Mouse (Mus musculus) heart, embryonic 11.5 days (tissue): ENCODE measurements around the gene Gigyf1. TPM values are rescaled to one million over a fixed set of nuclear protein-coding genes. Genes with fewer than 3 reads are reported as not detected.

Experiments used
- ATAC-seq: fragments of 200-750 bp; cut with Nextera tagmentation; replicated peaks from 2 replicates; pipeline ENCODE4 v1.8.0; 2017; ENCODE audit warnings: moderate library complexity; ENCODE audit not compliant: insufficient number of reproducible peaks, low FRiP score, low TSS enrichment
- H3K27ac ChIP-seq: fragments of 300-500 bp; sonication (generic); 2 replicates; pipeline ENCODE4 v1.5.1; 2014; ENCODE audit warnings: mild to moderate bottlenecking, low read depth, low read length
- H3K27me3 ChIP-seq: fragments of 300-500 bp; sonication (generic); 2 replicates; pipeline ENCODE4 v1.6.1; 2014; ENCODE audit warnings: mild to moderate bottlenecking, low read length, mixed read lengths; ENCODE audit not compliant: control insufficient read depth, insufficient read depth
- H3K36me3 ChIP-seq: fragments of 300-500 bp; sonication (generic); 2 replicates; pipeline ENCODE4 v1.6.1; 2014; ENCODE audit warnings: mild to moderate bottlenecking, low read length, moderate library complexity, mixed read lengths; ENCODE audit not compliant: control insufficient read depth, insufficient read depth
- H3K4me1 ChIP-seq: fragments of 300-500 bp; sonication (generic); 2 replicates; pipeline ENCODE4 v1.6.1; 2014; ENCODE audit warnings: low read length; ENCODE audit not compliant: control insufficient read depth, insufficient read depth
- H3K4me2 ChIP-seq: fragments of 300-500 bp; sonication (generic); 2 replicates; pipeline ENCODE4 v1.6.1; 2014; ENCODE audit warnings: mild to moderate bottlenecking, moderate library complexity
- H3K4me3 ChIP-seq: fragments of 300-500 bp; sonication (generic); 2 replicates; pipeline ENCODE4 v1.5.1; 2014; ENCODE audit warnings: low read depth, low read length
- H3K9ac ChIP-seq: fragments of 300-500 bp; sonication (generic); 2 replicates; pipeline ENCODE4 v1.6.1; 2014; ENCODE audit warnings: mild to moderate bottlenecking, low read depth, low read length, moderate library complexity
- H3K9me3 ChIP-seq: fragments of 300-500 bp; sonication (generic); replicated peaks from 2 replicates; pipeline ENCODE4 v1.6.1; 2016; ENCODE audit warnings: low read length; ENCODE audit not compliant: control insufficient read depth
- WGBS: fragments of 180-500 bp; shearing (Covaris S2); extraction: QIAGEN DNeasy Blood & Tissue Kit; methylation state at CpG from one replicate; pipeline ENCODE4 v1.1.7; 2014; ENCODE audit not compliant: insufficient replicate concordance; 5-methylcytosine and 5-hydroxymethylcytosine counted together
- polyA plus RNA-seq: library from polyadenylated mRNA; unstranded; fragments of >200 nt; fragmentation: Nextera tagmentation; extraction: Ambion mirVana; gene quantifications from 2 replicates; pipeline ENCODE4 v1.2.1, GENCODE M21; 2014

Gigyf1 gene
- polyA plus RNA-seq = 6.8 and 9.5 TPM in 2 replicates

GRCm38 (mm10) chr5:137518436-137518835 is at the start of gene Gigyf1:
Gigyf1 (plus strand) TSS chr5:137518548.
- H3K27ac ChIP-seq = no peak within 1 kb of the TSS
- H3K36me3 ChIP-seq = peaks cover 43% of the 10 kb centered on the region
- WGBS = 74% methylated on average over 5 of the region's 5 CpGs
- no peak within 1 kb of the TSS for H3K4me3 ChIP-seq
- H3K9me3 ChIP-seq = no peaks in the 10 kb centered on the region
- peaks cover 5% of the 10 kb centered on the region; the same call in 1 of the 2 replicates for H3K4me1 ChIP-seq
- 0 out of 2 replicates have a peak, but pooled peaks have one; percentile 7 for ATAC-seq
- no peak within 1 kb of the TSS for H3K9ac ChIP-seq
- H3K27me3 ChIP-seq = no peaks in the 10 kb centered on the region
- H3K4me2 ChIP-seq = no peak within 1 kb of the TSS

- Histone ChIP-seq H3K4me2 (no peak overlapping the region), H3K9me3 (no peaks in the 10 kb centered on the region), H3K9ac (no peak overlapping the region), H3K27ac (no peak overlapping the region), H3K4me3 (no peak overlapping the region), H3K27me3 (no peaks in the 10 kb centered on the region), H3K4me1 (no peaks in the 10 kb centered on the region), H3K36me3 (no peaks in the 10 kb centered on the region)
- no peak; the same call in 1 of the 2 replicates for ATAC-seq
- WGBS = 52% methylated on average over 5 of the region's 5 CpGs
Observed at GRCm38 (mm10) chr5:137472252-137472904, 46.0 kb upstream of the Gigyf1 start.

- H3K27ac ChIP-seq = no peak overlapping the region
- WGBS = 40% methylated on average over 2 of the region's 2 CpGs
- H3K9me3 ChIP-seq = no peaks in the 10 kb centered on the region
- H3K4me1 ChIP-seq = no peaks in the 10 kb centered on the region
- H3K4me3 ChIP-seq = no peak overlapping the region
- no peak overlapping the region for H3K9ac ChIP-seq
- no peaks in the 10 kb centered on the region for H3K36me3 ChIP-seq
- ATAC-seq = no peak
- H3K4me2 ChIP-seq = no peak overlapping the region
- H3K27me3 ChIP-seq = no peaks in the 10 kb centered on the region
Observed at GRCm38 (mm10) chr5:137474351-137474750, 44.0 kb upstream of the Gigyf1 start.

GRCm38 (mm10) chr5:137476964-137477363 is 41.4 kb upstream of the Gigyf1 start, which contains the start of gene Zan:
Zan (minus strand) TSS chr5:137477064.
- no peaks in the 10 kb centered on the region for H3K4me1 ChIP-seq
- H3K4me3 ChIP-seq = no peak within 1 kb of the TSS
- 78% methylated on average over 5 of the region's 5 CpGs for WGBS
- no peaks in the 10 kb centered on the region; the same call in 1 of the 2 replicates for H3K27me3 ChIP-seq
- H3K27ac ChIP-seq = no peak within 1 kb of the TSS
- no peak within 1 kb of the TSS for H3K9ac ChIP-seq
- no peaks in the 10 kb centered on the region for H3K36me3 ChIP-seq
- H3K4me2 ChIP-seq = no peak within 1 kb of the TSS
- no peak for ATAC-seq
- no peaks in the 10 kb centered on the region for H3K9me3 ChIP-seq

GRCm38 (mm10) chr5:137481138-137481537 is 37.2 kb upstream of the Gigyf1 start:
- Histone ChIP-seq H3K27ac (no peak overlapping the region), H3K36me3 (no peaks in the 10 kb centered on the region), H3K27me3 (peaks cover 18% of the 10 kb centered on the region), H3K4me1 (0 out of 2 replicates have a peak, but pooled peaks cover 3% of the 10 kb centered on the region), H3K4me3 (no peak overlapping the region), H3K4me2 (no peak overlapping the region), H3K9me3 (no peaks in the 10 kb centered on the region), H3K9ac (no peak overlapping the region)
- no peak for ATAC-seq

GRCm38 (mm10) chr5:137481897-137482296 is 36.5 kb upstream of the Gigyf1 start:
- Histone ChIP-seq H3K27me3 (peaks cover 23% of the 10 kb centered on the region), H3K36me3 (no peaks in the 10 kb centered on the region), H3K4me3 (no peak overlapping the region), H3K4me2 (no peak overlapping the region), H3K27ac (no peak overlapping the region), H3K9ac (no peak overlapping the region), H3K4me1 (0 out of 2 replicates have a peak, but pooled peaks cover 3% of the 10 kb centered on the region), H3K9me3 (no peaks in the 10 kb centered on the region)
- 45% methylated on average over 8 of the region's 8 CpGs for WGBS
- no peak for ATAC-seq

- Histone ChIP-seq H3K9ac (peak overlapping the region; percentile 24), H3K4me2 (peak overlapping the region; percentile 55), H3K4me1 (0 out of 2 replicates have a peak, but pooled peaks cover 3% of the 10 kb centered on the region), H3K9me3 (no peaks in the 10 kb centered on the region), H3K4me3 (peak overlapping the region; percentile 28), H3K27ac (no peak overlapping the region), H3K27me3 (peaks cover 23% of the 10 kb centered on the region), H3K36me3 (no peaks in the 10 kb centered on the region)
- no peak for ATAC-seq
- 9% methylated on average over 28 of the region's 30 CpGs for WGBS
Observed at GRCm38 (mm10) chr5:137485071-137485850, 33.1 kb upstream of the Gigyf1 start.

GRCm38 (mm10) chr5:137485851-137486155 is 32.5 kb upstream of the Gigyf1 start:
- no peaks in the 10 kb centered on the region for H3K36me3 ChIP-seq
- H3K4me1 ChIP-seq = 0 out of 2 replicates have a peak, but pooled peaks cover 3% of the 10 kb centered on the region
- peaks cover 23% of the 10 kb centered on the region for H3K27me3 ChIP-seq
- H3K9ac ChIP-seq = no peak overlapping the region; the same call in 1 of the 2 replicates
- H3K4me3 ChIP-seq = peak overlapping the region; percentile 28
- peak overlapping the region; percentile 55 for H3K4me2 ChIP-seq
- 1% methylated on average over 17 of the region's 17 CpGs for WGBS
- H3K27ac ChIP-seq = no peak overlapping the region
- ATAC-seq = no peak
- H3K9me3 ChIP-seq = no peaks in the 10 kb centered on the region
